Mouse (Mus musculus) bone marrow macrophage, adult 2 months (primary cell): ENCODE measurements around the gene Ahcyl2. TPM values are rescaled to one million over a fixed set of nuclear protein-coding genes. Genes with fewer than 3 reads are reported as not detected.
A peak's percentile ranks its signal among the peaks of the same experiment; 100 is the strongest.

Experiments
- H3K27ac ChIP-seq: 2 replicates; pipeline ENCODE4 v1.5.1; 2012; ENCODE audit warnings: low read depth, low read length; ENCODE audit not compliant: insufficient read depth
- H3K4me1 ChIP-seq: 2 replicates; pipeline ENCODE4 v1.6.1; 2012; ENCODE audit warnings: low read length; ENCODE audit not compliant: control insufficient read depth, insufficient read depth
- H3K4me3 ChIP-seq: 2 replicates; pipeline ENCODE4 v1.5.1; 2012; ENCODE audit warnings: mild to moderate bottlenecking, low read length, moderate library complexity; ENCODE audit not compliant: insufficient read depth
- CTCF ChIP-seq: IDR thresholded peaks from 2 replicates; pipeline ENCODE4 v1.5.1; 2012; ENCODE audit warnings: low read depth, mild to moderate bottlenecking, low read length, moderate library complexity
- POLR2A ChIP-seq: IDR thresholded peaks from 2 replicates; pipeline ENCODE4 v1.6.1; 2012; ENCODE audit warnings: mild to moderate bottlenecking, low read depth, low read length, borderline replicate concordance
- polyA plus RNA-seq: library from polyadenylated mRNA; stranded (reverse); fragments of >200 nt; gene quantifications from 2 replicates; pipeline ENCODE4 v1.2.4, GENCODE M21; 2012; ENCODE audit not compliant: missing spikeins, insufficient read depth, insufficient read length

Gene Ahcyl2
- polyA plus RNA-seq, 1 experiment: 37.8 TPM

- Histone ChIP-seq H3K4me1 (peaks cover 3% of the 10 kb centered on the region; the same call in 1 of the 2 replicates), H3K4me3 (no peak overlapping the region), H3K27ac (no peak overlapping the region)
- TF ChIP-seq CTCF (no peak), POLR2A (no peak)
Observed at GRCm38 (mm10) chr6:29841461-29841860, 73.7 kb downstream of the Ahcyl2 start.

- Histone ChIP-seq H3K4me3 (no peak overlapping the region), H3K27ac (no peak overlapping the region), H3K4me1 (peaks cover 17% of the 10 kb centered on the region)
- TF ChIP-seq CTCF: no peak
- no peak for TF ChIP-seq POLR2A
Observed at GRCm38 (mm10) chr6:29847643-29848166, 79.9 kb downstream of the Ahcyl2 start.

GRCm38 (mm10) chr6:29848808-29849207, 81.0 kb downstream of the Ahcyl2 start:
- H3K27ac ChIP-seq: peak overlapping the region; percentile 71
- TF ChIP-seq POLR2A (no peak), CTCF (no peak)
- H3K4me3 ChIP-seq: peak overlapping the region; percentile 35
- H3K4me1 ChIP-seq: peaks cover 17% of the 10 kb centered on the region

DNA sequence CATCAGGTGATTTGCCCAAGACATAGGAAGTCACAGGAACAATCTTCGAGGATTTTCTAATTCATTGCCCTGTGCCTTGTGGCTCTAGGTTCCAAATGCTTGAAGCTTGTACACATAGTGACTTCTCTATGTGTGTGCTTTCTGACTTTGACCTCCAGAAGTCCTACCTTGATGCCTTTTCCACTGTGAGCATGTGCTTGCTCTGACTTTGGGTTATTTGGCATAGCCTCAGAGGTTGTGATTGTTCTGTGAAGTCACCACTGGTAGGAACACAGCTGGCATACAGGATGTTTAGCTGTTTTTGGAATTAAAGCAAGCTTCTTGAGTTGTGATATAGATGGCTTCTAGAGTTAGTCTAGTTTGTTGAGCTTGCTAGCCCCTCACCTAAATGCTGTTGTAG, 82.3 kb downstream of the Ahcyl2 start:
- no peak overlapping the region for H3K27ac ChIP-seq
- no peak for TF ChIP-seq CTCF
- H3K4me1 ChIP-seq: peaks cover 17% of the 10 kb centered on the region
- H3K4me3 ChIP-seq: no peak overlapping the region

- Histone ChIP-seq H3K4me1 (peaks cover 17% of the 10 kb centered on the region), H3K4me3 (no peak overlapping the region), H3K27ac (no peak overlapping the region)
- no peak for TF ChIP-seq POLR2A
- TF ChIP-seq CTCF: no peak
Observed at GRCm38 (mm10) chr6:29850747-29851146, 82.9 kb downstream of the Ahcyl2 start.

- Histone ChIP-seq H3K4me3 (no peak overlapping the region), H3K27ac (no peak overlapping the region), H3K4me1 (peaks cover 17% of the 10 kb centered on the region)
- TF ChIP-seq CTCF (no peak), POLR2A (no peak)
Observed at GRCm38 (mm10) chr6:29851873-29852272, 84.1 kb downstream of the Ahcyl2 start.

GRCm38 (mm10) chr6:29853213-29853899, 85.5 kb downstream of the Ahcyl2 start:
- TF ChIP-seq POLR2A (no peak), CTCF (peak; percentile 92)
- H3K4me1 ChIP-seq: peaks cover 10% of the 10 kb centered on the region
- H3K4me3 ChIP-seq: no peak overlapping the region
- no peak overlapping the region for H3K27ac ChIP-seq

- TF ChIP-seq POLR2A (no peak), CTCF (no peak)
- H3K4me3 ChIP-seq: no peak overlapping the region
- peaks cover 10% of the 10 kb centered on the region for H3K4me1 ChIP-seq
- no peak overlapping the region for H3K27ac ChIP-seq
Observed at GRCm38 (mm10) chr6:29853900-29854390, 86.1 kb downstream of the Ahcyl2 start.

GRCm38 (mm10) chr6:29858619-29859018, 90.8 kb downstream of the Ahcyl2 start:
- no peak overlapping the region for H3K27ac ChIP-seq
- TF ChIP-seq POLR2A (no peak), CTCF (no peak)
- H3K4me1 ChIP-seq: no peaks in the 10 kb centered on the region; the same call in 1 of the 2 replicates
- no peak overlapping the region for H3K4me3 ChIP-seq

DNA sequence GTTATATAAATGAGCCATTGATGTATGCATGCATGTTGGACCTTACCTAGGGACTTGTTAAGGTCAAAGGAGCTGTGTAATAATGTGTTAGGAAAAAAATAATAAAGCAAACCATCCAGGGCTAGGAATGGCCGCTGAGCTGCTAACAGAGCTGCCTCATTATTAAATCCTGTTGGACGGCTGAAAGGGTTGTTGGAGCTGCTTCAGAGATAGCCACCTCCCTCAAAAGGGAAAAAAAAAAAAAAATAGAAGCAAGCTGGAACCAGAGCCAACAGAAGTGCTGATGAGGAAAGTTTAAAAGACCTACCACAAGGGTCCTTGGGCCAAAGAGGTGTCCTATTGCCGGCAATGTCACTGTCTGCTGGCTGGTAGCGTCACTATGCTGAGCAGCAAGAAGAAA, 91.5 kb downstream of the Ahcyl2 start:
- TF ChIP-seq POLR2A (no peak), CTCF (no peak)
- H3K4me1 ChIP-seq: no peaks in the 10 kb centered on the region; the same call in 1 of the 2 replicates
- no peak overlapping the region for H3K4me3 ChIP-seq
- no peak overlapping the region for H3K27ac ChIP-seq
